Mouse (Mus musculus) left cerebral cortex, adult 11 months (tissue): ENCODE results near the gene Cnst.
"Not testable (repeated sequence)": the region's sequence is repeated elsewhere in the genome, so short reads cannot be mapped to it uniquely, and the experiment has no call there.

ENCODE experiments used
- DNase-seq: peaks from one replicate; pipeline ENCODE4 v3.0.0; 2022; ENCODE audit warnings: low spot score

Cnst gene

DNA sequence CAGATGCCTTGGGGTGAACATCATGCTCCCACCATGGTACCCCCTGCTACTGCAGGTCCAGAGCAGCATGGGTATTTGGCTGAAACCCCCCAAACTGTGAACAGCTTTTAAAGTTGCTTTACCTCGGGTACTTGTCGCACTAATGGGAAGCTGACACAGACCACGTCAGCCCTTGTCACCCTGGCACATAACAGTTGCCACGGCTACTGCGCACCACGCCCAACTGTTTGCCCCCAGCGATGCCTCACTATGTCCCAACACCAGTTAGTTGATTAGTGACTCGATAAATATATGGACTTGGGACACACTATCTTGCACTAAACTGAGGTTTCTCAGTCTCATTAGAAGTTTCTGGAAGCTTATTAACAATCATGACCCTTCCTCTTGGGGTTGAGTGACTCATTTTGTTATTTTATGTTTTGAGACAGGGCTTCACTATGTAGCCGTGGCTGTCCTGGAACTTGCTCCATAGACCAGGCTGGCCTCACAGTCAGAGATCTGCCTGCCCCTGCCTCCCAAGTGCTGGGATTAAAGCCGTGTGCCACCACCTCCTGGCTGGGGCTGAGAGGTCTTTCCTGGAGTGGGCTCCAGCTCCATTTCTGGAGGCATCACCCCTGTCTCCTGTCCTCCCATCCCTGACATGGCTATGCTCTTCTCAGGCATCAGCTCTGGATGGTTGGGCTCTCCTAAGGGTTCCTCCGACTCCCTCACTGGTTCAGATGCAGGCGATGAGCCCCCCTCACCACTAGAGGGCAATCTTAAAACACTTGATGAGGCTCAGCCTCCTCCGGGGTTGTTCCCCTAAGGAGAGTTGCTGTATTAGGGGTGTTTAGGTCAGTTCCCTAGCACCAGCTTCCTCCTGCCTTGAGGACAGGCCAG lies 99.2 kb downstream of the Cnst start:
- peak; percentile 77 for DNase-seq

DNA sequence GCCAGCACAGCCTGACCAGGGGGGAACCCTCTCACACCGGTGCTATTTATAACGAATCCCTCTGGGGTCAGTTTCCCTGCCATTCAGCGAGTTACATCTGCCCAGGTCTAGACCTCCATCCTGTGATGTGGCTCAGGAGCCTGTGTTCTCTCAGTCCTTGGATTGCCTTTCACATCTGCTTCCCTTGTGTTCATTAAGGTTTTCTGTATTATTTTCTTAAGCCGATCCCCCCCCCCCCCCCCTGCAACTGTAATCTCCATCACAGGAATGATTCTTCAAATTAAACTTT lies 99.8 kb downstream of the Cnst start:
- DNase-seq, result no peak

DNA sequence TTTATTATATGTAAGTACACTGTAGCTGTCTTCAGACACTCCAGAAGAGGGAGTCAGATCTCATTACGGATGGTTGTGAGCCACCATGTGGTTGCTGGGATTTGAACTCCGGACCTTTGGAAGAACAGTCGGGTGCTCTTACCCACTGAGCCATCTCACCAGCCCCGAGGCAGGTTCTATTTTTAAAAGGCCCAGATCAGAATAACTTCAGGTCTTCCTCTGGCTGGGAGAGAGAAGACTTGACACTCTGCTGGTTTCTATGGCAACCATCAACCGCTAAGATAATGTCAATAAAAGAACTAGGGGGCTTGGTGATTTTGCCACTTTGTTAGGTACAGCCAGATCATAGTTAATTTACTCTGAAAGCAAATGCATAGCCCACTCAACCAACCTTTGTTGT lies 102.5 kb downstream of the Cnst start:
- not testable (repeated sequence) for DNase-seq

DNA sequence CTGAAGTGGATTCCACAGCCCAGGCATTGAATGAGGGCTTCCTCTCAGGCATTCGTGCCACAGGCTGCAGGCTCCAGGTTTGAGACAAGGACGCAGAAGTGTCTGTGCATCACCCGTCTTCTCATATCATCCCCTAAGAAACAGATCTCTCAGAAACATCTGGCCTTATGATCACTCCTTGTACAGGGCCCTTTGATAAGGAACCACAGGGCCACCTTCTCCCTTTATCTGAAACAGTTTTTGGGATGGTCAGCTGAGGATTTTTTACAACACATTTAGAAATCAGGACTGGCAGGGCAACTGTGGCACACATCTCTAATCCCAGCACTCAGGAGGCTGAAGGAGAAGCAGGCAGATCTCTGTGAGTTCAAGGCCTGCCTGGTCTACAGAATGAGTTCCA lies 103.2 kb downstream of the Cnst start:
- DNase-seq, result no peak

DNA sequence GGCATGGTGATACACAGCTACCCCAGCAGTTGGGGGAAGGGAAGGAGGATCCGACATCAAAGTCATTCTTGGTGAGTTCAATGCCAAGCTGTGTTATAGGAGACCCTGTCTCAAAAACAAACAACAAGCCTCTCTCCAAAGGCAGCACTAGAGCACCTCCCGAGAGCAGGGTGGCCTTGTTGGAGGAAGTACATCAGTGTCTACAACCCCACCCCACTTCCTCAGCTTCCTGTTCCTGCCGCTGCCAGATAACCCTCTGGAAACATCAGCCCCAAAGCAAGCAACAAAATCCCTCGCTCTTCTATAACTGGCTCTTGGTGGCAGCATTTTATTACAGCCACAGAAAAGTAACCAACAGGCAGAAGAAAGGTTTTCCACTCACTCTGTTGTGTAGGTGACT lies 104.1 kb downstream of the Cnst start:
- no peak for DNase-seq

DNA sequence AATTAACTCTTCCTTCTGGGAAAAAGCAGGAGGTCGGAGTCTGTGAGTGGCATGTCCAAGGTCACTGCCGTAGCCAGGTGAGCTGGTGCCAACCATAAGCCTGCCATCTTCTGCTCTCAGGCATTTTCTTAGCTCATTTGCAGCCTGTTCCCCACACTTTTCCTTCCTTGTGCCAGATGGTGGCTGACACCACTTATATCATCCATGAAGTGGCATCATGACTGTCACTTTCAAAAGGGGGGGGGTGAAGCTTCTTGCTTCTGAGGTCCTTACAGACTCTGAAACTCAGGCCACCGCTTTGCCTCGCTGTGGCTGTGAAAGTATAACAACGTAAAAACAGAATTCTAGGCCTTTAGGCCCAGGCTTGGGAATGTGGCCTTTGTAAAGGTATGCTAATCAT lies 105.1 kb downstream of the Cnst start:
- DNase-seq, result no peak

DNA sequence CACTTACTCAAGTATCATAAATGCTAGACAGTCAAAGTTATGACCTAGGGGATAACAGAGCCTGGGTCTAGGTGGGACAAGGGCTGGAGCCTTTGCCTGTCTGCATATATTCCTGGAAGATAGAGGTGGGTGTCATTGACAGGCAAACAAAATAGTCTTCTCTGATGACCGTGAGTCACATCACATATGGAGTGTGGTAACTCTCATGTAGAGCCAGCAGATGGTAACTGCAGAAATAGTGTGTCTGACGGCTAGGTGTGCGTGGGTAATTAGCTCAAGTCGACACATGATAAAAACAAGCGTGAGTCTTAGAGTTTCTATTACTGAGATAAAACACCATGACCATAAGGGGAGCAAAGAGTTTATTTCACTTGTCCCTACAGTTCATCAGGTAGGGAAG lies 116.9 kb downstream of the Cnst start:
- no peak for DNase-seq

DNA sequence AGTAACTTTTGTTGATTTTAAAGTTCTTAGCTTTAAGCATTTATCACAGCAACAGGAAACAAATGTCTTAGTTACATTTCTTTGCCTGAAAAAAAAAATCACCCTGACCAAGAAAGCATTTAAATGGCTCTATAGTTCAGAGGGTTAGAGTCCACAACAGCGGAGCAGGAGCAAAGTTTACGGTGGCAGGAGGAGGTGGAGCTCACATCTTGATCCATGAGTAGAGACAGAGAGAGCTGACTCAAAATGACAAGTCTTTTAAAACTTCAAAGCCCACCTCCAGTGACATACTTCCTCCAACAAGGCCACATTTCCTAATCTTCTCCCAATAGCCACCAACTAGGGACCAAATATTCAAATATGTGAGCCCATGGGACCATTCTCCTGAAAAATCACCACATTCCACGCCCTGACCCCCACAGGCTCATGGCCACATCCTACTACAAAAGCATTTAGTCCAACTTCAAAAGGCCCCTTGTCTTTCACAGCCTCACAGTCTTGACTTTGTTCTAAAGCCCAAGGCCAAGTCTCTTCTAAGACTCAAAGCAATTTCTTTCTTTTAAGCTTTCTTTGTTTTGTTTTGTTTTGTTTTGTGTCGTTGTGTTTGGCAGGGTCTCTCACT lies 118.2 kb downstream of the Cnst start:
- DNase-seq, result no peak

DNA sequence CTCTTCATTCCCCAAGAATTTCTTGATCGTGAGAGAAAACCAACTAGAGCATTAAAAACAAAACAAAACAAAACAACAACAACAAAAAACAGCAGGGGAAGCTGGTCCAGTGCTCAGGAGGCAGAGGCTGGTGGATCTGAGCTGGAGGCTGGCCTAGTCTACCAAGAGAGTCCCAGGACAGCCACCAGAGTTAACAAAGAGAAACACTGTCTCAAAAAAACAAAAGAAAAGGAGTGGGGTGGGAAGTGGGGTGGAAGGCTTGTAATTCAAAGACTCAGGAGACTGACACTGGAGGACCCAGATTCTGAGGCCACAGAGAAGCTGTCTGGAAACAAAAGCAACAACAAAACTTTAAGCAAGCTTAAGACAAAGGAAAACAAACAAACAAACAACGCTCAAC lies 120.8 kb downstream of the Cnst start:
- DNase-seq, result peak; percentile 25

DNA sequence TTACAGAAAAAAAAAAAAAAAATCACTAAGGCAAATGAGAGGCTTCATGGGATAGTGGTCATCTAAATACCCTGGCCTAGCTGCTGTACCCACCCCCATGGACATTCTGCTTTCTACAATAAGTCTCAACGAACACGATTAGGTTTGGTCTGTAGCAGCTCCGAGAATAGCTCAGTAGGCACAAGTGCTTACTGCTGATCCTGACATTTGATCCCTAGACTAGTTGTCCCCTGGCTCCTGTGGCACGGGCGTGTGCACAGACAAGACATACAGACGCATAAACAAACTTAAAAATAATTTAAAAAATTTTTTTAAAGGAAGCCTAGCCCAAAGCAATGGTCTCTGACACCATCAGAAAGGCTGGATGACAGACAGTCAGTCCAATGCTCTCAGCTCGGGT lies 121.3 kb downstream of the Cnst start:
- DNase-seq, result no peak

DNA sequence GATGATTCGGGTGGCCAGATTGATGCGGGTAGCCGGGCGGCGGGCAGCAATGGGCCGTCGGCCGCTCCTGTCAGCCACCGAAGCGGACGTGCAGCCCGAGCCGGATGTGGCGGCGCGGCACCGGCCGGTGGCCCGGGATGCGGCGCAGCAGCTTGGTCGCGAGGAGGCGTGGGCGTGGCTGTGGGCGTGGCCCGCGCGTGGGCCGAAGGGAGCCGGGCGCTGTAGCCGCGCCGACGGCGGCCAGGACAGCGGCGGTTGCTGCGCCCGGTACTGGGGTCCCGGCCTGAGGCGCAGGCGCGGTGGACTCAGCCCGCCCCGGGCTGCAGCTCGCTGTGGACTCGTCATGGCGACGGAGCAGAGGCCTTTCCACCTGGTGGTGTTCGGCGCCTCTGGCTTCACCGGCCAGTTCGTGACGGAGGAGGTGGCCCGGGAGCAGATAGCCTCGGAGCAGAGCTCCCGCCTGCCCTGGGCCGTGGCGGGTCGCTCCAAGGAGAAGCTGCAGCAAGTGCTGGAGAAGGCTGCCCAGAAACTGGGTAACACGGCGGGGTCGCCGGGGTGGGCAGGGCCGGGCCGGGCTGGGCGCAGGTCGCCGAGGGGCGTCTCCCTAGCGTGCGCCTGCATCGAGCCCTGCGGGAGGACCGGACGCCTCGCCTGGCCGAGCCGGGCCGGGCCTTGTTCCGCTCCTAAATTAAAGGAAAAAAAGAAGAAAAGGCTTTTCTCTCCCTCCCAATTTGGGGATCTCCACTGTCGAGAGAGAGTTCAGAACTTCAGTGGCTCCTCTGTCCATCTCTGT lies 122.0 kb downstream of the Cnst start, which contains the start of gene Sccpdh:
Sccpdh (plus strand) TSS at position 198 of the 793 bp plus-strand sequence.
- DNase-seq, result peak; percentile 55

DNA sequence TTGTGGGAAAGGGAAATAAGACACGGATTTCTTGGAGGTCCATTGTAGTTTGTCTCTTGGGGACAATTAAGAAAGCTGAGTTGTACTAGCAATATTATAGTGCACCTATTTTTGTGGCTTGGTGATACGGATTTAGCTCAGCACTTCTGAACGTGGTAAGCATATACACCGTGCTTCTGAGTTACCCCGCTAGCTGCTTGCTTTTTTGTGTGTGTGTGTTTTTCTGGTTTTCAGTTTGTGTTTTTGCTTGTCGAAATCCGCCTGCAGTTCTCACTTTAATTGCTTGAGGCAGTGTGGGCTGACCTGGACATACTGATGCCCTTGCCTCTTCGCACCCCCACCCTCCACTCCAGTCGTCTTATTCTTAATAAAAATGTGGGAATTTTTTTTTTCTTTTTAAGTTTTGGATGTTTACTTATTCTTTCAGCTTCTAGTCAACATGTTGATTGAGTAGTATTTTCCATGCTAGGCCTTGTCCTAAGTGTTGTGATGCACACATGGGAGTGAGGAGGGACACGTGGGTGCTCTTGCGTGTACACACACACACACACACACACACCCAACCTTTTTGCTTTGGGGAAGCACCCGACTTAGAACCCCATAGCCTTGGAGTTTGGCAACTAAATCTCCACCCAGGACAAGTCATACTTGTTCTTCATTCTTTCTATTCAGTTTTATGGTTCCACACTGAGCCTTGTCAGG lies 122.8 kb downstream of the Cnst start:
- no peak for DNase-seq

DNA sequence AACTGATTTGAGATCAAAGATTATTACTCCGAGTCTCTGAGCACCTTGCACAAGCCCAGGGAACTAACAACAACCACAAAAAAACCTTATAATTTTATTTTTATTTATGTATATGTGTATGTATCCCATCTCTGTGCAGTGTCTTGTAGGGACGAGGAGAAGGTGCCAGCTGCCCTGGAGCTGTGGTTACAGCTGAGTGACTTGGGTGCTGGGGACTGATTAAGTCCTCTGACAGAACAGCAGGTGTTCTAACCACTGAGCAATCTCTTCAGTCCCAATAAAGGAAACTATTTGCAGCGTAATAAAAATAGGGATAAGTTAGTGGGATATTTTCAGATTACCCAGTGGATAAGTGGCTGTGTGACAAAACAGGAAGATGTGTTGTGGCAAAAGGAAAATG lies 128.2 kb downstream of the Cnst start:
- DNase-seq, result no peak

DNA sequence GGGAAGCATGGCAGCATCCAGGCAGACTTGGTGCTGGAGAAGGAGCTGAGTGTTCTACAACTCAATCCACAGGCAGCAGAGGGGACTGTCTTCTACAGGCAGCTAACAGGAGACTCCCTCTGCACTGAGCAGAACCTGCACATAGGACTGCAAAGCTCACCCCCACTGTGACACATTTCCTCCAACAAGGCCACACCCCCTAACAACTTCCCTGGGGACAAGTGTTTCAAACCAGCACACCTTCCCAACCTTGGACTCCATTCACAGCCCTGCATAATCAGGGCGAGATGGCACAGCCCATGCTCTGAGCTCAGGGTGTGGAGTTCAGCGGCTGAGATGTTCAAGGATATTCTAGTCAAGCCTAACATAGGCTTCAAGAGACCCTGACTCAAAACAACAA lies 130.9 kb downstream of the Cnst start:
- no peak for DNase-seq
